Mouse (Mus musculus) spleen, postnatal 4 days (tissue): ENCODE measurements around the gene Bloc1s4.
A peak's percentile ranks its signal among the peaks of the same experiment; 100 is the strongest.

Experiments
- DNase-seq, 2 experiments: peaks; one replicate each; pipeline ENCODE4 v3.0.0; 2022; ENCODE audit warnings: low spot score in 2 of 2

Bloc1s4 gene

DNA sequence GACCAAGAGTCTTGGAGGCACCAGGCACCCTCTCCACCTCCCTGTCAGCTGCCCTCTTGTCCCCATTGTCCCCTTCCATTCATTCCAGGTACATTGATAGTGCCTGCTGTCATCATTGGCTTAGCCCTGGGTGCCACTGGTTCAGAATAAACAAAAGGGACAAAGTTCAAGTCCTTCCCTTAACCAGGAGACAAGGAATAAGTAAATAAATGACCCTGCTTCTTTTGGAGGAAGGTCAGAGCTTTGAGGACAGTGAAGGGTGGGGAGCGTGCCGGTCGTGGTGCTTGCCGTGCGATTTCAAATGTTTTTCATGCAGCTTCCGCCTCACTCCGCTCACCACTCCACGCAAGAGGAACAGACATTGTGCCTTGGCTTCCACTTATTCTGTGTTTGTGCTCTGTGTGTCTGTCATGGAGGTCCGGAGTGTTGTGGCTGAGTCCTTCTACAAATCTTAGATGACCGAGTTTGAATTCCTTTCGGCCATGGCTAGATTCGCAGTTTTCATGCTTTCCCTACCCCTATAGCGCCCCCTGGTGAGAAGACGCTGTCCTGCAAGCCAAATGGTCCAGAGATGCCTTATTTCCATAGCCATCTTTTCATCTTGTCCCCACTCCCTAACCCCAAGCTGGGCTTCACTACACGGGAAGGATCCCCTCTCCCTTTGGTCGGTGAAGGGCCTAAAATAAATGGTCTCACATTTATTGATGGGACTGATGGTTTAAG is 6.2 kb downstream of the Bloc1s4 start:
- peak; percentile 86 to 97 for DNase-seq

DNA sequence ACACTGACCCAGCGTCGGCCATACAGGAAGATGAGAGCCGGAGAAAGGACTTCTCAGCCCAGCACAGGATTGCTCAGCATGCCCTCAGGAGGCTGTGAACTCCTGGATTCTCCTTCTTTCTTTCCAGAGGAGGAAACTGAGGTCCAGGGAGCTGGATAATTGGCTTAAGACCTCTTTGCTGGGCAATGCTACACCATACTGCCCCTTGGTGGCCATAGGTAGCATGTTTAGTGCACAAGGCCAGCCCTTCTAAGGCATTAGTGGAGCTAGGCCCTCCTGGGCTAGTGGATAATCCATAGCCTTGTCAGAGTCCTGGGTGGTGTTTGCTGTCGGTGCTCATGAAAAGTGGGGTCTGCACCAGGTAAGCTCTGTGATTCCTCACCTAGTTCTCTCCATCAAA is 8.6 kb downstream of the Bloc1s4 start:
- DNase-seq, result peak in 1 of 2 experiments; percentile 49

DNA sequence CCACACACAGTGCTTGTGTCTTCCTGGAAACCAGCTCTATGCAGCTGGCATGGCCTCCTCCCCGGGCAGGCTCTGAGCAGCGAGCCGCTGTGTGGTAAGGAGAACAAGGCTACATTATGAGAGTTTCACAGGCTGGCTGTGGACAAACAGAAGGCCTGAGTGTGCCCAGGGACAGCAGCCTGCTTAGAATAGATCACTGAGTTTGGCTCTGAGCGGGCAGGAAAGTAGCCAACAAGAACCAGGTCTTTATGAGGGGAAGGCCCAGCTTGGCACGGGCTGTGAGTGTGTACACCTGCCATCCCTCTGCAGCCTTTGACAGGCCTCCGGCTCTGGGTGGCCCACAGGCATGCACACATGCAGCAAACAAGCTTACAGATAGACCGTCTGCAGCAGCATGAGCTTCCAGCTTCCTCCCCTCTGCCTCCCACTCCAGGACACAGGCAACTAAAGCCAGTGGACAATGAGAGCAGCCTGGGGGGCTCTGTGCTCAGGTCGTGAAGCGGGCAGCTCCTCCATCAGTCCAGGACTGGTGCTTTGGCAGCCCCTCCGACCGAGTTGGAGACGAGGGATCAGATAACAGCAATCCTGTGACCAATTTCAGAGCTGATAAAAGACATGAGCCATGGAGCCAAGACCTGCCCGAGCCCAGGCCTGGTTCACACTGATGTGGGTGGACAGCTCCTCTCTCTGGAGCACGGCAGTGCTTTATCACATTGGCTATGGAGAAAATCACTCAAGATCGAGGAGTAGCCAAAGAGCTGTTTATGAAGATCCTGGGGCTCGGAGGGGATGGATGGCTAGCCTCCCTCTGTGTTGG is 9.4 kb downstream of the Bloc1s4 start:
- DNase-seq, result no peak

DNA sequence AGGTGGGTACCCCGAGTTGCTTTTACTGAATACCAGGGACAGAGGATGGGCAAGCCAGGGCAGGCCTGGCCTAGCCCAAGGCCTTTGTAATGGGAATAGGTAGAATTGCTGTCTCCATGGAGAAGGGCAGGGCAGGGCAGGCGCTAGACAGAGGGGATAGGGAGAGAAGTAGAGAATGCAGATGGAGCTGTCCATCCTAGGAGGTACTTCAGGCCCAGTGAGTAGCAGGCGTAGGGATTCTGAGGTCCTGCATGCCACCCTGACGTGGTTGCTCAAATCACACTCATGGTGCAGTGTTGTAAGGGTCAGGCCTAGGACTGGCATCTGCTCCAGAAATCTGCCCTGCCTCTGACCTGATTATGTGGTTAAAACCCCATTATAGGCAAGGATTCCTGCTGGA is 10.7 kb downstream of the Bloc1s4 start:
- no peak for DNase-seq

DNA sequence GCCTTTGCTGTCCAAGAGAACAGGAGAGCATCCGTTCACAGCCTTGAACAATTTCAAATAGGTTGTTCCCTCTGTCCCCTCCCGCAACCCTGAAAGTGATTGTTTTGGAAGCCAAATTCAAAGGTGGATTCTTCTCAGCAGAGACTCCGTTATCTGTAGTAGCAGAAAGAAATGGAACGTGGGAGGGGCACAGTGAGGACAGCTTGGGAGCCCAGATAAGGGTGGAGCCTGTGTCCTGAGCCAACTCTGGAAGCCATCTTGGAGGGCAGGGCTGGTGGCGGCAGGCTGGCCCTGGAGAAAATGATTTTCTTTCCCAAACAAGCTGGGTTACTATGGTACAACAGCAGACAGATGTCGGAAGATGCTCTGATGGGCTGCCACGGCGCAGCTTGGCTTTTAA is 12.4 kb downstream of the Bloc1s4 start:
- DNase-seq, result peak; percentile 83 to 85

DNA sequence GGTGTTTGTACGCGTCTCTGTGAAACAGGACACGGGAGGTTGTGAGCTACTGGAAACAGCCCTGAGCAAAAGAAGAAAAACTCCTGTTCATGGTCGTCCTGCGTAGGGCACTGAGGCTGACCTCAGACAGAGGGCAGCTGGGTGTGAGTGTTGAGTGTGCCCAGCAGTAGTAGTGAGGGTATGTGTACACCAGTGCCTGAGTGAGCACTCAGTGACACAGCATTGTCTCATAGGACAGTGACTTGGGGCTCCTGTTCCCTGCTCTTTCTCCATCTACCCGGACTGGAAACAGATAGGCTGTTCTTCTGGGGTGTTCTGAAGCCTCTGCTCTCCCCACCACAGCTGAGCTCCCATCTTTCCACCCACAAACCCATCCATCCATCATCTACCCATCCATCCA is 13.3 kb downstream of the Bloc1s4 start:
- DNase-seq, result no peak

DNA sequence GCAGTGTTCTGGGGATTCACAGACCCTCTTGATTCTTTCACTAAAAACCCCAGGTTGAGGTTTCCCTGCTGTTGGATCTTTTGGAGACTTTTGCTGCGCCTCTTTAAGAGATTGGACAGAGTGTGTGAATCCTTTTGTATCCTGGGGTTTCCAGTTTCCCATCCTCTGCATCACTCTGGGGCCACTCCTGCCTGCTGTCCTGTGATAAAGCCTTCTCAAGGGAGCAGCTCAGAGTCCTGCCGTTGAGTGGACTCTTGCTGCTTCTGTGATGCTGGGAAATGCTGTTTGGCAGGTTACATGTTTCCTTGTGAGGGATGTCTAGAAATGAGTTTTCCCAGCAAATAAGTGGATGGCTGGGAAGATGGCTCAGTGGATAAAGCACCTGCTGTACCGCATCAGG is 15.0 kb downstream of the Bloc1s4 start:
- no peak for DNase-seq

DNA sequence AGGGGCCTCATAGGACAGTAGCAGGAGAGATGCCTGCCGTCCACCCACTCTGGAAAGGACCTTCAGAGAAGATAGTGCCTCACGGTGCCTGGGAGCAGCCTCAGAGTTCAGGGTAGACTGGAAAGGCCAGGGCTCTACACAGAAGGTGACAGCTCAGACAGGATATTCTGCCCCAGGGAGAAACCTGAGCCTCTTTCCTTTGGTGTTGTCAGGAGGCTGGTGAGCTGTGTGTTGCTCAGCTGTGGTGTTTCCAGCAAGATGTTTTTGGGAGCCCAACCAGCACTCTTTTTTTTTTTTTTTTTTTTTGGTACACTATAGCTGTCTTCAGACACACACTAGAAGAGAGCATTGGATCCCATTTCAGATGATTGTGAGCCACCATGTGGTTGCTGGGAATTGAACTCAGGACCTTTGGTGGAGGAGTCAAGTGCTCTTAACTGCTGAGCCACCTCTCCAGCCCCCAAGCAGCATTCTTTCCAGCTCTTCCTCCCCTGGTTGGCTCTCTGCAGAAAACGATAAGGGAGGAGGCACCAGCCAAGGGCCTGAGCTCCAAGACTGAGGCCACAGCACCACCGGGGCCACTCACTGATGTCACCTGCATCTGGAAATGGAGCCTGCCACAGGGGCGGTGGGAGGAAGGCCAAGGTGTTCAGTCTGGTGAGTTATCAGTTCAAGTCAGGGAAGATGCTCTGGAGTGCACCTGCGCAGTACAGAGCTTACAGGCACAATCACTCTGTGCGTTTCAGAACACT is 16.4 kb downstream of the Bloc1s4 start:
- DNase-seq, result peak in 1 of 2 experiments; percentile 48

DNA sequence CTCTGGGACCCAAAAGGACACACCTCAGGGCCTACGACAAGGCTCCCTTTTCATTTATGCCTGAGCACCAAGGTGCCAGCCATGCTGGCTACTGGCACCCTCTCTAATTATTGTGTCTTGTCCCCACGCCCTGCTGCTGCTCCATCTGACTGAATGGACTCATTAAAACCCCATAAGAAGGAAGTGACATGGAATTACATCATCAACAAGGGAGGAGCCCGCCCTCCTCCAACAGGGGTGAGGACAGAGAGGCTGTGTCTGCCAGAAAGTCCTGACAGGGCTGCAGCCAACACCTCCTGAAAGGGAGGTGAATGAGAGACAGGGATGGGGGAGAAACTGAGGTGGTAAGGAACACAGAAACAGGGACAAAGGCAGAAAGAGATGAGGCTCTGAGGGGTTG is 17.8 kb downstream of the Bloc1s4 start:
- DNase-seq, result no peak

DNA sequence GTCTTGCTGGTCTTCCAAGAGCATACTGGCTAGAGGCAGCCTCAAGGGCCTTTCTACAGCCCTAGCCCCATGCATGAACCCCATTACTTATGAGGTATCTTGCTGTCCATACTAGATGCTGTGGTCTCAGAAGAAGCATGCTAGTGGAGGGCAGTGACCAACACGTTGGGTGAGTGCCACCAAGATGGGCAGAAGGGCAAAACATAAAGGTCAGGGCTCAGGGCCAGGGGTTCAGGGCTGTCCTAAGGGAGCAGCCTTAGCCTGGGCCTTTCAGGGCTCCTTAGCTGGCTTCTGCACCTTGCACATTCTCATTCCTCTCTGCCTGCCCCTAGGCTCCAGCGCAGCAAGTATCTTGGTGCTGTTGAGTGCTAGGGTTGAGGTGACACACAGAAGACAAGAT is 18.5 kb downstream of the Bloc1s4 start:
- DNase-seq, result no peak

DNA sequence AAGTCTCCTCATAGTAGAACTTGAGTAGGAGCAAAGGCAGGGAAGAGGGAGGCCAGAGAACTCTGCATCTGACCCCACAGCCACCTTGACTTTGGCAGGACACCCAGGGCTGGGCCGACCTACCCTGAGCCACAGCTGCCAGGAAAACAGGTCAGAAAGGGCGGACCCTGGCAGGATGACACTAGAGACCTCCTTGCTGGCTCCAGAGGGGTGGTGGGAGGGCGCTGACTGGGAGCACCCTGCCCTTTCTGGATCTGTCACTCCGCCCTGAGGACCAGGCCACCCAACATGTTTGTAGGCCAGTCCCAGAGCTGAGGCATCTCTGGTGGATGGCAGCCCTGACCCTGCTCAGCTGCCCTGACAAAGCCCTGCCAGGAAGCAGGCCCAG is 19.4 kb downstream of the Bloc1s4 start:
- no peak for DNase-seq

DNA sequence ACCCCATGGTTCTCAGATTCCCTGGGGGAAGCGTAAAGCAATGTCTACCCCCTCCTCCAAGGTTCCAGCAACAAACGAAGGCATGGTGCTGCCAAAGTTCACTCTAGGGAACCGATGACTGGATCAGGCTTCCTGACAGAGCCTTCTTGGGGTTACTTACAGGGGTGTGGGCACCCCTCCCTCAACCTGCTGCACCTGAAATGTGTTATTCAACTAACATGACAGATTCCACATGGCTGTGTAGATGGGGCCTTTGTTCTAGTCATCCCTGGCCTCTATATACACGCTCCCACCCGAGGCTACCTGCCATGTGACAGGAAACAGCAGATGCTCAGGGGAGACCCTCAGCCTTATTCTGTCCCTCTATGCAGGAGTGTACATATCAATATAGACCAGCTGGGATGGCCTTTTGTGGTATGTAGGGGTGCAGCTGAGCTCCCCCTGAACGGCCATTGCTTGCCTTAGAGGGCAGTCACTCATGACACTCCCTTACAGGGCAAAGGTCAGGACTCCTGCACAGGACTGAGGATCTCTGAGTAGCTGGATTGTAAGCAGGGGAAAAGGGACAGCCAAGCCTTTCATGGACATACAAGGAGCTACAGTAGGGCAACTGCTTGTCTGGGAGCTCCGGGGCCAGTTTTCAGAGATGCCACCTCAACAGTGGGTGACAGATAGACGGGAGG is 19.9 kb downstream of the Bloc1s4 start:
- DNase-seq, result no peak

DNA sequence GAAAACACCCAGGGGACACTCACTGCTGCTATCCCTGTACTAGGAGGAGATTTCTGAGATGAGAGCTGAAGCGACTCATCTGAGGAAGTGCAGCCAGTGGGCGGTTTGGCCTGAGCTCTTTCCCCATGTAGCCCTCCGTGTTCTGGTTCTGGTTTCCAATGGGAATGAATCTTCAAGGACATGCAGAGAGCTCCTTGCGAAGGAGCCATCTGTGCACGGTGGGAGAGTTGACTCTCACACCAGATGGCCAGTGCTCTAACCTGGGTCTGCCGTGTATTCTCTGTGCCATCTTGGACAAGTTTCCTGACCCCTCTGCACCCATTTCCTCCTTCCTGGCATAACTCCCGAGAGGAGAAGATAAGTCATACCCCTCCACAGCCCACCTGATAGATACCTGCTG is 20.7 kb downstream of the Bloc1s4 start:
- DNase-seq, result no peak

DNA sequence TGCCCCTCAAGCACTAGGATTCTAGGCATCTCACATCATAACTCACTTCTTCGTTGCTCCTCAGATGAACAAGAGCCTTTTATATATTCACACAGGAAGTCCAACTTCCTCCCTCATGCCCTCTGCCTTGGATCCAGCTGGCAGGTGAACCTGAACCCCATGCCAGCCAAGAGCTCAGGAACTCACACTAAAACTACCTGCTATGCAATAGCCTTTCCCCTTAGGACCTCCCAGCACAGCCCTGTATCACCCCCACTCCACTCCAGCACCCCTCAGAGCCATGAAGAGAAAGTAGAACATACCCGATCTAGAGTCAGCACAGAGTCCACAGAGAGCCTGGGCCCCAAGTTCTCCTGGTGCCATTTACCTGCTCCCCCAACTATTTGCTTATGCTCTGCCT is 21.3 kb downstream of the Bloc1s4 start:
- DNase-seq, result no peak

DNA sequence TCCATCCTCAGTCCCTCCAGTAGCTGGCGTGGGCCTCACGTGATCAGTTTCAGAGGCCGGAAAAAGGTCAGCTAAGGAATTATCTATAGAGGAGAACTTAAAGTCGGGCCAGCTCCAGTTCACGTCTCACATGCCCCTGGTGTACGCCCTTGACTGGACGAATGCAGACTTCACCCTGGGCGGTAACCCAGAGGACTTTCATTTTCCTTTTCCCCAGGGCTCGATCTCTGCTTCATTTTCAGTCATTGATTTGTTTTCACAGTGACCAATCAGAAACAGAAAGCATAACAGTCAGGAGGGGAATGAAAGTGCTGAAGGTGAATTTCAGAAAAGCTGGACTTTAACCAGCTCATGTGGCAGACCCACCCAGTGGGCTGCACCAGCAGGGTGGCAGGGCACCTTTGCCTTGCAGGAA is 22.1 kb downstream of the Bloc1s4 start:
- no peak for DNase-seq

DNA sequence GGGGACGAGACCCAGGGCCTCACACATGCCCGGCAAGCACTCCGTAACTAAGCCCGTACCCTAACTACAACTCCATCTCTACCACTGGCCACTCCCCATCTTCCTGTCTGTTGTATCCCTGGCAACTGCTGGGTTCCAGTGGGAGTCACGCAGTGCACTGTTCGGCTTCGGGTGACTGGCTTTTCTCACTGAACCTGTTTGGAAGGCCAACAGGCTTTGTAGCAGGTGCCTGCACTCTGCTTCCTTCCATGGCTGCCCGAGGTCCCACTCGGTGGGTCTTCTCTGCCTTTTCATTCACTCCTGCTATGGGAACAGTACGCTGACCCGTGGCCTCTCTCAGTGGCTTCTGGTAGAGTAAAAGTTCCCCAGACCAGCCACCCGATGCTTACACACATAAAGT is 22.6 kb downstream of the Bloc1s4 start:
- no peak for DNase-seq

DNA sequence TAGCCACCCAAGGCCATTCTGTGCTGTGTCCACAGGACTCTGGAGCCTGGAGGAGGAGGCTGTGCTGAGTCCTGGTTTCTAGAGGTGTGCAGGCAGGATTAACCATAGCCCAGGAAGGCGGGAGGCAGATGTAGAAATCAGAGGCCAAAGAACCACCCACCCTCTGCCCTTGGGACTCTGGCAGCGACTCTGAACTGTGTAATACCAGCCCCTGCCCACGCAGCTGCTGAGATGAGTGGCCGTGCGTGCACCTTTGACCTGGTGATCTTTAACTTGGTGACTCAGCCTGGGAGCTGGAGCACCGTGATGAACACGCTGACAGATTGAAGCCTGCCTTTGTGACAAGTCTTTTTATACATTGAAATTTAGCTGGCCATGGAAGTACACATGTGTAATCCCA is 24.2 kb downstream of the Bloc1s4 start:
- no peak for DNase-seq

DNA sequence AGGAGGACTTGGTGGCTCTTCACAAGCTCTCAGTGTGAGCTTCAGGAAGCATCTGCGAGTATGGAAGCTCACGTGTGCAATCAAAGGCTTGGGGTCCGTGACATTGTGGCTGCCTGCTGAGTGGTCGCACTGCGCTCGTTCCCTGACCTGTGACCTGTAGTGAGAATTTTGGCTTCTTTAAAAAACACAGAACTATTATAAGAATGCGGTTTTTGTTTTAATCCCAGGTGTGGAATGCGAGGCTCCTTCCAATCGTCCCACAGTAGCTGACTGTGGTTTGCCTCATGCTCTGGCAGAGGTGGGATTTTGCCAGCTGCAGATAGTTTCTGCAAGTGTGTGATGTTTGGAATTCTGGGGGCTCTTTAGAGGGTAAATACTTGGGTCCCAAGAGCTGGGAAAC is 25.1 kb downstream of the Bloc1s4 start:
- no peak for DNase-seq

DNA sequence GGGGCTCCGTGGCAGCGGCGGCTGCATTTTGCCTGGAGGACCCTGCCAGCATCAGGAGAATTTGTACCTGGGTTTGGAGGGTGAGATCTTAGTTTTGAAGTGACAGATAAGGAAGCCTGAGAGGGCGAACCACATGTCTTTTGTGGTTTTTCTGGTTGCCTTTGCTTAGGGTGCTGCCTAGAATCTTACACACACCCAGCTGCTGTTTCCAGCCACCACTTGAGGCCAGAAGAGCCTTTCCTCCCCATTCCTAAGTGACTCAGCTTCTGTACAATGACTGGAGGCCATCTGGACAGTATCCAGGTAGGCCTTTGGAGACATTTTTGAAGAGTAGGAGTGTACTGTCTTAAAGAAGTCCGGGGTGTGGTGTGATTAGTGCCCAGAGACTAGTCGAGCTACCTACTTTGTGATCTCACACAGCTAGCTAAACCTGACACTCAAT is 26.0 kb downstream of the Bloc1s4 start:
- DNase-seq, result no peak

DNA sequence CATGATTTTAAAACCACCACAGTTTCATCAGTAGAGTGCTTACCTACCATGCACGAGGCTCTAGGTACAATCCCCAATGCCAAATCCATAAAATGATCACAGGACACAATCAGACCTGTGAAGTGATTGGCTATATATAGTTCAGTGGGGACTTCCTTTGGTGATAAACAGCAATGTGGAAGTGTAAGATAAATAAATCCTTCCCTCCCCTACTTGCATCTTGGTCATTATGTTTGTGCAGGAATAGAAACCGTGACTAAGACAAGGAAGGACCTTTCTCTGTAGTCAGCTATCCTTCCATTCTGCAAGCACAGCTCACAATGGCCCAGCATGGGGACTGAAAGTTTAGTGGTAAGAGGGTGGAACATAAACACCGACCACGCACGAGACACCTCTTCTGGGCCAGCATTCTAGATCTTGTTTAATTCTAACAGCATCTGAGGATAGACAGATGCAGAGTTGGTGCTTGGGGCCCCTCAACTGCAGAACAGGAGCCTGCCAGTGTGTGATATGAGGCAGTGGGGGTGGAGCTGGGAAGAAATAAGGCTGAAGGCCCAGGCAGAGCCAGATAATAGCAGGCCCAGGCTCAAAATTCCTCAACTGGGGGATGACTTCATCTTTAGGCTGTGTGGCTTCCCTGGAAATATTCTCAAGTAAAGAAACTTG is 27.6 kb downstream of the Bloc1s4 start:
- DNase-seq, result peak in 1 of 2 experiments; percentile 76

DNA sequence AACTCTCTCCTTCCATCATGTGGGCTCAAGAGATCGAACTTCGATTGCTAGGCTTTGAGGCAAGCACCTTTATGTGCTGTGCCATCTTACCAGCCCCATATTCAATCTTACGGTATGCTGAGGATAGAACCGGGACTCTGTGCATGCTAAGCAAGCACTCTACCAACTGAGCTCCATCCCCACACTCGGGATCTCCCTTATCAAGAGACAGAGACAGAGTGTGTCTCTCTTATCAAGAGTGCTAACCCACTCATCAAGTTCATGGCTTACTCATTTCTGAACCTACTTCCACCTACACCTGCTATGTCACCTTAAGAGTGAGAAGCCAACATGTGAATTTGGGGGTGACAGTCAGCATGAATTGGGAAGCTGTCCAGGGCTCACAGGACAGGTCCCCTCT is 28.2 kb downstream of the Bloc1s4 start:
- no peak for DNase-seq
